Comparison of ENCODE assay signal across 17 mouse cellular contexts in genomic region chr13:26338795-26339194, GRCm38 (mm10).
A peak's percentile ranks its signal among the peaks of the same experiment; 100 is the strongest.
DNase-seq lines count a peak whose midpoint lies in the region; ATAC-seq and TF ChIP-seq lines count a peak whose summit lies in the region.
"Had no signal": no experiment of that assay in that cellular context is flagged by ENCODE, and none has a peak within 500 bp of the region (broad histone marks: within the 10 kb centered on the region; RNA-seq: fewer than 3 reads in every experiment).

No protein-coding gene starts in this region.

- ATAC-seq in midbrain, embryonic 11.5 days (ENCODE audit: low FRiP score) = no peak
- ATAC-seq in midbrain, embryonic 14.5 days (ENCODE audit: low FRiP score, low TSS enrichment) = no peak
- ATAC-seq in heart, postnatal 0 days (ENCODE audit: insufficient read depth, low read depth) = peak; percentile 68
- no peak for ATAC-seq in hindbrain, embryonic 11.5 days (ENCODE audit: low FRiP score)
- ATAC-seq: intestine, postnatal 0 days; midbrain, embryonic 16.5 days had no signal

- peak; percentile 36; the same call in 1 of the 2 replicates for TF ChIP-seq EP300 in heart, postnatal 0 days (IDR thresholded peaks at IDR 0.05; ENCODE audit: low read depth)

- H3K36me3 ChIP-seq in heart, embryonic 10.5 days = no peaks in the 10 kb centered on the region
- H3K36me3 ChIP-seq in midbrain, embryonic 11.5 days (ENCODE audit: control insufficient read depth, insufficient read depth, low read length) = no peaks in the 10 kb centered on the region
- no peaks in the 10 kb centered on the region for H3K36me3 ChIP-seq in midbrain, embryonic 14.5 days (ENCODE audit: control insufficient read depth, insufficient read depth, low read length)
- no peaks in the 10 kb centered on the region for H3K36me3 ChIP-seq in heart, postnatal 0 days (replicated peaks; ENCODE audit: control insufficient read depth, insufficient read depth, low read length)
- no peaks in the 10 kb centered on the region for H3K36me3 ChIP-seq in hindbrain, embryonic 11.5 days (ENCODE audit: control insufficient read depth, insufficient read depth, low read length)
- H3K36me3 ChIP-seq: limb, embryonic 15.5 days; lung, embryonic 15.5 days; neural tube, embryonic 12.5 days had no signal

- peak; percentile 3 to 10 for DNase-seq in heart, adult 18-20 months
- no peak for DNase-seq in heart, embryonic 10.5 days (ENCODE audit: low spot score)
- DNase-seq in midbrain, embryonic 11.5 days (ENCODE audit: low spot score, missing footprints) = peak; percentile 69
- DNase-seq in midbrain, embryonic 14.5 days = no peak
- DNase-seq in heart, postnatal 0 days (ENCODE audit: low spot score) = peak; percentile 75
- DNase-seq in layer of hippocampus, postnatal 14 days (ENCODE audit: low spot score in 2 of 2) = peak; percentile 4 to 11
- no peak for DNase-seq in cerebellum, postnatal 36 days
- no peak for DNase-seq in hindbrain, embryonic 11.5 days (ENCODE audit: low spot score)
- DNase-seq: adrenal gland, adult 2 months; cerebellum, adult 18-20 months had no signal

- H3K4me1 ChIP-seq in heart, embryonic 10.5 days = 0 out of 2 replicates have a peak, but pooled peaks cover 4% of the 10 kb centered on the region
- H3K4me1 ChIP-seq in midbrain, embryonic 11.5 days (ENCODE audit: control insufficient read depth, insufficient read depth, low read length) = no peaks in the 10 kb centered on the region
- H3K4me1 ChIP-seq in midbrain, embryonic 14.5 days (ENCODE audit: control insufficient read depth, insufficient read depth, low read length) = no peaks in the 10 kb centered on the region
- 0 out of 2 replicates have a peak, but pooled peaks cover 8% of the 10 kb centered on the region for H3K4me1 ChIP-seq in heart, postnatal 0 days (ENCODE audit: control insufficient read depth, insufficient read depth)
- no peaks in the 10 kb centered on the region for H3K4me1 ChIP-seq in hindbrain, embryonic 11.5 days (replicated peaks; ENCODE audit: control insufficient read depth, insufficient read depth, low read length)
- H3K4me1 ChIP-seq: limb, embryonic 15.5 days; lung, embryonic 15.5 days; neural tube, embryonic 12.5 days had no signal

- no peaks in the 10 kb centered on the region for H3K27me3 ChIP-seq in heart, embryonic 10.5 days (ENCODE audit: insufficient read depth, poor library complexity, severe bottlenecking)
- H3K27me3 ChIP-seq in midbrain, embryonic 11.5 days (ENCODE audit: control insufficient read depth, insufficient read depth, low read length) = no peaks in the 10 kb centered on the region
- H3K27me3 ChIP-seq in midbrain, embryonic 14.5 days (ENCODE audit: control insufficient read depth, insufficient read depth, low read length) = no peaks in the 10 kb centered on the region
- no peaks in the 10 kb centered on the region for H3K27me3 ChIP-seq in heart, postnatal 0 days (ENCODE audit: control insufficient read depth, insufficient read depth, low read length)
- H3K27me3 ChIP-seq in hindbrain, embryonic 11.5 days (ENCODE audit: control insufficient read depth, insufficient read depth, low read length) = no peaks in the 10 kb centered on the region
- H3K27me3 ChIP-seq: limb, embryonic 15.5 days; lung, embryonic 15.5 days; neural tube, embryonic 12.5 days had no signal

- H3K4me3 ChIP-seq in heart, embryonic 10.5 days = no peak overlapping the region
- no peak overlapping the region for H3K4me3 ChIP-seq in midbrain, embryonic 11.5 days (ENCODE audit: low read depth, low read length)
- H3K4me3 ChIP-seq in midbrain, embryonic 14.5 days (replicated peaks; ENCODE audit: low read depth, low read length) = no peak overlapping the region
- no peak overlapping the region for H3K4me3 ChIP-seq in heart, postnatal 0 days (ENCODE audit: low read depth, low read length)
- no peak overlapping the region for H3K4me3 ChIP-seq in hindbrain, embryonic 11.5 days (ENCODE audit: low read depth, low read length)
- H3K4me3 ChIP-seq: limb, embryonic 15.5 days; lung, embryonic 15.5 days; neural tube, embryonic 12.5 days had no signal

- no peaks in the 10 kb centered on the region for H3K9me3 ChIP-seq in heart, embryonic 10.5 days
- no peaks in the 10 kb centered on the region for H3K9me3 ChIP-seq in midbrain, embryonic 11.5 days (ENCODE audit: control insufficient read depth, low read length)
- H3K9me3 ChIP-seq in midbrain, embryonic 14.5 days (ENCODE audit: control insufficient read depth, low read length) = no peaks in the 10 kb centered on the region
- no peaks in the 10 kb centered on the region for H3K9me3 ChIP-seq in heart, postnatal 0 days (replicated peaks; ENCODE audit: control insufficient read depth, low read length)
- no peaks in the 10 kb centered on the region for H3K9me3 ChIP-seq in hindbrain, embryonic 11.5 days (ENCODE audit: control insufficient read depth, low read length)
- H3K9me3 ChIP-seq: limb, embryonic 15.5 days; lung, embryonic 15.5 days; neural tube, embryonic 12.5 days had no signal

- no peak overlapping the region for H3K27ac ChIP-seq in heart, embryonic 10.5 days
- H3K27ac ChIP-seq in midbrain, embryonic 11.5 days (ENCODE audit: low read depth, low read length) = no peak overlapping the region
- H3K27ac ChIP-seq in midbrain, embryonic 14.5 days (replicated peaks; ENCODE audit: low read depth, low read length) = no peak overlapping the region
- H3K27ac ChIP-seq in heart, postnatal 0 days (ENCODE audit: low read depth) = no peak overlapping the region
- H3K27ac ChIP-seq in hindbrain, embryonic 11.5 days (ENCODE audit: low read depth, low read length) = no peak overlapping the region
- H3K27ac ChIP-seq: hindbrain, embryonic 14.5 days; kidney, postnatal 0 days; limb, embryonic 15.5 days; lung, embryonic 15.5 days; neural tube, embryonic 12.5 days had no signal

- no peak for TF ChIP-seq CTCF in heart, postnatal 0 days (IDR thresholded peaks at IDR 0.05; ENCODE audit: low read depth)

- H3K9ac ChIP-seq in midbrain, embryonic 11.5 days (ENCODE audit: low read length) = no peak overlapping the region
- no peak overlapping the region for H3K9ac ChIP-seq in midbrain, embryonic 14.5 days (replicated peaks; ENCODE audit: low read length)
- H3K9ac ChIP-seq in heart, postnatal 0 days (replicated peaks; ENCODE audit: low read depth, low read length) = no peak overlapping the region
- H3K9ac ChIP-seq in hindbrain, embryonic 11.5 days (ENCODE audit: low read depth, low read length) = no peak overlapping the region
- H3K9ac ChIP-seq: hindbrain, embryonic 14.5 days; limb, embryonic 15.5 days; lung, embryonic 15.5 days; neural tube, embryonic 12.5 days had no signal

- WGBS in heart, embryonic 10.5 days = 64% methylated on average over 3 of the region's 3 CpGs
- WGBS in midbrain, embryonic 11.5 days = 90% methylated on average over 3 of the region's 3 CpGs
- WGBS in midbrain, embryonic 14.5 days = 86% methylated on average over 3 of the region's 3 CpGs
- 40% methylated on average over 3 of the region's 3 CpGs for WGBS in heart, postnatal 0 days
- 88% methylated on average over 3 of the region's 3 CpGs for WGBS in hindbrain, embryonic 11.5 days

- no peak overlapping the region for H3K4me2 ChIP-seq in midbrain, embryonic 11.5 days
- H3K4me2 ChIP-seq in midbrain, embryonic 14.5 days (ENCODE audit: low read length) = no peak overlapping the region
- H3K4me2 ChIP-seq in heart, postnatal 0 days (ENCODE audit: low read depth, low read length) = no peak overlapping the region
- no peak overlapping the region for H3K4me2 ChIP-seq in hindbrain, embryonic 11.5 days (replicated peaks; ENCODE audit: low read depth, low read length)
- H3K4me2 ChIP-seq: hindbrain, embryonic 14.5 days; limb, embryonic 15.5 days; lung, embryonic 15.5 days; neural tube, embryonic 12.5 days had no signal

Comparison
In these comparisons a context has a peak if more than half of its experiments do, and no peak if none do; other contexts are left out.
1. DNase-seq: peak in heart, adult 18-20 months (2 of 2), midbrain, embryonic 11.5 days (single experiment), heart, postnatal 0 days (single experiment) and layer of hippocampus, postnatal 14 days (2 of 2); none in heart, embryonic 10.5 days (single experiment), midbrain, embryonic 14.5 days (single experiment), cerebellum, postnatal 36 days (0 of 2) and hindbrain, embryonic 11.5 days (single experiment).